Mouse (Mus musculus): Measurements from ENCODE around the gene Unc119b. TPM values are rescaled to one million over a fixed set of nuclear protein-coding genes. Genes with fewer than 3 reads are reported as not detected.
"Not testable (repeated sequence)": the region's sequence is repeated elsewhere in the genome, so short reads cannot be mapped to it uniquely, and the experiment has no call there.

The Unc119b gene
- 20.7 and 22.1 TPM in 2 replicates for total RNA-seq (2017)

- ATAC-seq (ENCODE audit: extremely low read depth, insufficient number of reproducible peaks, low FRiP score, poor library complexity, severe bottlenecking) = peak; percentile 90
These were observed at the start of gene Unc119b for GRCm38 (mm10) chr5:115134234-115135165. Gene Unc119b (minus strand): TSS chr5:115134975.

- no peak for ATAC-seq (ENCODE audit: extremely low read depth, insufficient number of reproducible peaks, low FRiP score, poor library complexity, severe bottlenecking)
These were observed 48.7 kb upstream of the Unc119b start for GRCm38 (mm10) chr5:115183482-115183881.

- no peak for ATAC-seq (ENCODE audit: extremely low read depth, insufficient number of reproducible peaks, low FRiP score, poor library complexity, severe bottlenecking)
These were observed 48.1 kb upstream of the Unc119b start for GRCm38 (mm10) chr5:115182925-115183324.

GRCm38 (mm10) chr5:115181248-115181940 lies 46.6 kb upstream of the Unc119b start:
- ATAC-seq (ENCODE audit: extremely low read depth, insufficient number of reproducible peaks, low FRiP score, poor library complexity, severe bottlenecking) = no peak

GRCm38 (mm10) chr5:115179596-115179995 lies 44.8 kb upstream of the Unc119b start:
- ATAC-seq (ENCODE audit: extremely low read depth, insufficient number of reproducible peaks, low FRiP score, poor library complexity, severe bottlenecking) = no peak

- ATAC-seq (ENCODE audit: extremely low read depth, insufficient number of reproducible peaks, low FRiP score, poor library complexity, severe bottlenecking) = no peak
These were observed 43.1 kb upstream of the Unc119b start for GRCm38 (mm10) chr5:115177866-115178265.

GRCm38 (mm10) chr5:115174554-115174953 lies 39.8 kb upstream of the Unc119b start:
- ATAC-seq (ENCODE audit: extremely low read depth, insufficient number of reproducible peaks, low FRiP score, poor library complexity, severe bottlenecking) = no peak; the same call in 1 of the 2 replicates

- no peak for ATAC-seq (ENCODE audit: extremely low read depth, insufficient number of reproducible peaks, low FRiP score, poor library complexity, severe bottlenecking)
These were observed 35.4 kb upstream of the Unc119b start for GRCm38 (mm10) chr5:115170150-115170549.

- no peak for ATAC-seq (ENCODE audit: extremely low read depth, insufficient number of reproducible peaks, low FRiP score, poor library complexity, severe bottlenecking)
These were observed 34.1 kb upstream of the Unc119b start for GRCm38 (mm10) chr5:115168641-115169415.

- peak; percentile 95 for ATAC-seq (ENCODE audit: extremely low read depth, insufficient number of reproducible peaks, low FRiP score, poor library complexity, severe bottlenecking)
These were observed 32.6 kb upstream of the Unc119b start for GRCm38 (mm10) chr5:115167396-115167795.

- no peak for ATAC-seq (ENCODE audit: extremely low read depth, insufficient number of reproducible peaks, low FRiP score, poor library complexity, severe bottlenecking)
These were observed 32.0 kb upstream of the Unc119b start for GRCm38 (mm10) chr5:115166815-115167194.

GRCm38 (mm10) chr5:115165895-115166814 lies 31.4 kb upstream of the Unc119b start:
- ATAC-seq (ENCODE audit: extremely low read depth, insufficient number of reproducible peaks, low FRiP score, poor library complexity, severe bottlenecking) = no peak

- no peak for ATAC-seq (ENCODE audit: extremely low read depth, insufficient number of reproducible peaks, low FRiP score, poor library complexity, severe bottlenecking)
These were observed 30.6 kb upstream of the Unc119b start for GRCm38 (mm10) chr5:115165351-115165750.

- not testable (repeated sequence) for ATAC-seq (ENCODE audit: extremely low read depth, insufficient number of reproducible peaks, low FRiP score, poor library complexity, severe bottlenecking)
These were observed 29.7 kb upstream of the Unc119b start for GRCm38 (mm10) chr5:115164446-115164845.

GRCm38 (mm10) chr5:115163563-115163962 lies 28.8 kb upstream of the Unc119b start:
- no peak for ATAC-seq (ENCODE audit: extremely low read depth, insufficient number of reproducible peaks, low FRiP score, poor library complexity, severe bottlenecking)

- not testable (repeated sequence) for ATAC-seq (ENCODE audit: extremely low read depth, insufficient number of reproducible peaks, low FRiP score, poor library complexity, severe bottlenecking)
These were observed 27.1 kb upstream of the Unc119b start for GRCm38 (mm10) chr5:115161940-115162279.

- no peak for ATAC-seq (ENCODE audit: extremely low read depth, insufficient number of reproducible peaks, low FRiP score, poor library complexity, severe bottlenecking)
These were observed 26.5 kb upstream of the Unc119b start for GRCm38 (mm10) chr5:115161064-115161939.
